Mouse (Mus musculus): ENCODE results near the gene Pdha1. TPM values are rescaled to one million over a fixed set of nuclear protein-coding genes. Genes with fewer than 3 reads are reported as not detected.

Gene Pdha1
- 240 and 243 TPM in 2 replicates for total RNA-seq (2012; rRNA removed)
- polyA plus RNA-seq (2012; ENCODE audit: insufficient read depth in 1 of 2, insufficient read length in 2 of 2, low read depth in 1 of 2, low replicate concordance in 2 of 2, missing spikeins in 1 of 2) = 100 to 1,000 TPM; 274 to 290 TPM

- TF ChIP-seq E2F4 (IDR thresholded peaks at IDR 0.05; ENCODE audit: borderline replicate concordance, low read depth, low read length) (no peak), GABPA (IDR thresholded peaks at IDR 0.05; ENCODE audit: low read depth, low read length) (no peak), RAD21 (IDR thresholded peaks at IDR 0.05; ENCODE audit: low read depth, low read length) (no peak), ZC3H11A (IDR thresholded peaks at IDR 0.05; ENCODE audit: low read depth, low read length) (no peak), MAFK (IDR thresholded peaks at IDR 0.05; ENCODE audit: borderline replicate concordance, low read depth, low read length) (no peak), RCOR1 (IDR thresholded peaks at IDR 0.05; ENCODE audit: low read depth, low read length) (no peak), EP300 (IDR thresholded peaks at IDR 0.05; ENCODE audit: low read depth in 1 of 2, low read length in 2 of 2) (no peak), SMC3 (IDR thresholded peaks at IDR 0.05; ENCODE audit: low read depth, low read length) (no peak), MYC (IDR thresholded peaks at IDR 0.05; ENCODE audit: low read depth, low read length) (peak; percentile 83), NRF1 (IDR thresholded peaks at IDR 0.05; ENCODE audit: insufficient read depth, low read depth, low read length, poor library complexity, severe bottlenecking) (peak; percentile 80), MXI1 (IDR thresholded peaks at IDR 0.05; ENCODE audit: low read depth, low read length) (peak; percentile 88), TAL1 (IDR thresholded peaks at IDR 0.05; ENCODE audit: low read length) (no peak), BHLHE40 (IDR thresholded peaks at IDR 0.05; ENCODE audit: borderline replicate concordance, low read depth, low read length) (no peak), ZMIZ1 (IDR thresholded peaks at IDR 0.05; ENCODE audit: low read depth, low read length) (0 out of 2 replicates have a peak, but pooled peaks have one; percentile 25), ETS1 (IDR thresholded peaks at IDR 0.05; ENCODE audit: low read depth, low read length) (no peak), USF1 (IDR thresholded peaks at IDR 0.05; ENCODE audit: low read depth, low read length) (peak; percentile 72), POLR2AphosphoS2 (IDR thresholded peaks at IDR 0.05; ENCODE audit: low read length) (peak; percentile 93), TBP (IDR thresholded peaks at IDR 0.05; ENCODE audit: low read depth, low read length) (peak; percentile 66; the same call in 1 of the 2 replicates), SIN3A (IDR thresholded peaks at IDR 0.05; ENCODE audit: low read length) (peak; percentile 65), ELF1 (IDR thresholded peaks at IDR 0.05; ENCODE audit: low read depth, low read length) (0 out of 2 replicates have a peak, but pooled peaks have one; percentile 21), TCF12 (IDR thresholded peaks at IDR 0.05; ENCODE audit: low read depth, low read length) (peak; percentile 32; the same call in 1 of the 2 replicates), MAZ (IDR thresholded peaks at IDR 0.05; ENCODE audit: low read depth, low read length) (peak; percentile 69), POLR2A (IDR thresholded peaks at IDR 0.05; ENCODE audit: control insufficient read depth in 1 of 2, insufficient read depth in 1 of 2, low read depth in 1 of 2, low read length in 2 of 2, poor library complexity in 1 of 2) (peak; percentile 77 to 87), HCFC1 (IDR thresholded peaks at IDR 0.05; ENCODE audit: low read depth, low read length) (peak; percentile 76), POLR2AphosphoS5 (IDR thresholded peaks at IDR 0.05; ENCODE audit: borderline replicate concordance, low read depth, low read length) (no peak), CTCF (IDR thresholded peaks at IDR 0.05 in 2 of 3, conservative IDR thresholded peaks at IDR 0.05 in 1 of 3; ENCODE audit: control insufficient read depth in 1 of 3, insufficient read depth in 1 of 3, low read depth in 2 of 3, low read length in 3 of 3, poor library complexity in 1 of 3, severe bottlenecking in 1 of 3) (no peak), NELFE (IDR thresholded peaks at IDR 0.05; ENCODE audit: low read depth, low read length) (peak; percentile 91), KAT2A (conservative IDR thresholded peaks at IDR 0.05; ENCODE audit: low read depth, low read length) (peak; percentile 39; the same call in 1 of the 2 replicates), JUND (IDR thresholded peaks at IDR 0.05; ENCODE audit: low read depth, low read length) (no peak), CHD1 (IDR thresholded peaks at IDR 0.05; ENCODE audit: low read depth, low read length) (no peak; the same call in 1 of the 2 replicates), UBTF (IDR thresholded peaks at IDR 0.05; ENCODE audit: borderline replicate concordance, insufficient read depth, low read depth, low read length) (no peak), GATA1 (IDR thresholded peaks at IDR 0.05; ENCODE audit: low read depth, low read length) (no peak), ZNF384 (IDR thresholded peaks at IDR 0.05; ENCODE audit: low read depth, low read length) (no peak), MAX (IDR thresholded peaks at IDR 0.05; ENCODE audit: low read length) (peak; percentile 84), MYB (IDR thresholded peaks at IDR 0.05; ENCODE audit: low read depth, low read length) (no peak)
- H3K79me2 ChIP-seq (ENCODE audit: control insufficient read depth, insufficient read depth, low read length, poor library complexity) = peaks cover 39% of the 10 kb centered on the region
These were observed at the start of gene Pdha1 for GRCm38 (mm10) chrX:160137861-160138717. TSS of gene Pdha1 (minus strand) at chrX:160138413.

More at GRCm38 (mm10) chrX:160137861-160138717, at the start of gene Pdha1:
- peak; percentile 97 for DNase-seq (ENCODE audit: low read depth, low spot score)
- Histone ChIP-seq H3K27ac (ENCODE audit: control insufficient read depth, low read depth, low read length) (peak within 1 kb of the TSS; percentile 97), H3K36me3 (ENCODE audit: control insufficient read depth in 1 of 2, insufficient read depth in 2 of 2, low read length in 2 of 2) (peaks cover 1 to 23% of the 10 kb centered on the region in 2 experiments; a peak in 3 of 4 replicates), H3K9me3 (replicated peaks; ENCODE audit: insufficient read depth, low read length) (no peaks in the 10 kb centered on the region), H3K27me3 (ENCODE audit: control insufficient read depth in 1 of 2, insufficient read depth in 2 of 2, low read length in 2 of 2) (no peaks in the 10 kb centered on the region), H3K9ac (ENCODE audit: control insufficient read depth, low read depth, low read length, poor library complexity, severe bottlenecking) (peak within 1 kb of the TSS; percentile 99), H3K4me3 (ENCODE audit: control insufficient read depth in 1 of 2, insufficient read depth in 1 of 2, low read depth in 2 of 2, low read length in 2 of 2) (peak within 1 kb of the TSS; percentile 88 to 97), H3K4me1 (ENCODE audit: control insufficient read depth in 1 of 2, insufficient read depth in 2 of 2, low read length in 2 of 2) (peaks cover 2 to 26% of the 10 kb centered on the region in 2 experiments)
